Mouse (Mus musculus) lung, postnatal 0 days (tissue): ENCODE data around the gene Hsp90ab1.

Experiments
- CTCF ChIP-seq: IDR thresholded peaks from 2 replicates; pipeline ENCODE4 v1.5.1; 2016; ENCODE audit warnings: antibody characterized with exemption, mild to moderate bottlenecking
- EP300 ChIP-seq: IDR thresholded peaks from 2 replicates; pipeline ENCODE4 v1.6.1; 2016; ENCODE audit warnings: antibody characterized with exemption, mild to moderate bottlenecking, control low read depth

- TF ChIP-seq CTCF, result no peak
- no peak for TF ChIP-seq EP300
Measured at GRCm38 (mm10) chr17:45589844-45590243, 16.8 kb upstream of the Hsp90ab1 start.
